Mouse (Mus musculus): ENCODE results near the gene Ifit3. TPM values are rescaled to one million over a fixed set of nuclear protein-coding genes. Genes with fewer than 3 reads are reported as not detected.

The Ifit3 gene
- polyA plus RNA-seq, 1 experiment: 15.9 TPM

GRCm38 (mm10) chr19:34553522-34553921, 29.8 kb upstream of the Ifit3 start:
- Histone ChIP-seq H3K27ac (ENCODE audit: insufficient read depth, low read length) (no peak overlapping the region), H3K4me1 (ENCODE audit: control insufficient read depth, insufficient read depth, low read length) (no peaks in the 10 kb centered on the region), H3K27me3 (ENCODE audit: control insufficient read depth, insufficient read depth, low read length) (no peaks in the 10 kb centered on the region), H3K4me3 (replicated peaks; ENCODE audit: insufficient read depth, low read depth, low read length) (no peak overlapping the region)
- no peak for DNase-seq
- WGBS: 82% methylated on average over 3 of the region's 3 CpGs
- TF ChIP-seq POLR2A (IDR thresholded peaks at IDR 0.05; ENCODE audit: borderline replicate concordance, insufficient read depth, low read length) (no peak), CTCF (IDR thresholded peaks at IDR 0.05; ENCODE audit: borderline replicate concordance, insufficient read depth, low read depth, low read length) (no peak)

GRCm38 (mm10) chr19:34554061-34554460, 29.3 kb upstream of the Ifit3 start:
- Histone ChIP-seq H3K4me1 (ENCODE audit: control insufficient read depth, insufficient read depth, low read length) (no peaks in the 10 kb centered on the region), H3K27ac (ENCODE audit: insufficient read depth, low read length) (no peak overlapping the region), H3K27me3 (ENCODE audit: control insufficient read depth, insufficient read depth, low read length) (no peaks in the 10 kb centered on the region), H3K4me3 (replicated peaks; ENCODE audit: insufficient read depth, low read depth, low read length) (no peak overlapping the region)
- TF ChIP-seq POLR2A (IDR thresholded peaks at IDR 0.05; ENCODE audit: borderline replicate concordance, insufficient read depth, low read length) (no peak), CTCF (IDR thresholded peaks at IDR 0.05; ENCODE audit: borderline replicate concordance, insufficient read depth, low read depth, low read length) (no peak)
- no peak for DNase-seq

- TF ChIP-seq POLR2A (IDR thresholded peaks at IDR 0.05; ENCODE audit: borderline replicate concordance, insufficient read depth, low read length) (no peak), CTCF (IDR thresholded peaks at IDR 0.05; ENCODE audit: borderline replicate concordance, insufficient read depth, low read depth, low read length) (no peak)
These were observed 26.7 kb upstream of the Ifit3 start for GRCm38 (mm10) chr19:34556621-34557020.

GRCm38 (mm10) chr19:34562556-34562955, 20.8 kb upstream of the Ifit3 start:
- Histone ChIP-seq H3K27ac (ENCODE audit: insufficient read depth, low read length) (no peak overlapping the region), H3K27me3 (ENCODE audit: control insufficient read depth, insufficient read depth, low read length) (no peaks in the 10 kb centered on the region), H3K4me3 (replicated peaks; ENCODE audit: insufficient read depth, low read depth, low read length) (no peak overlapping the region), H3K4me1 (ENCODE audit: control insufficient read depth, insufficient read depth, low read length) (no peaks in the 10 kb centered on the region)
- TF ChIP-seq POLR2A (IDR thresholded peaks at IDR 0.05; ENCODE audit: borderline replicate concordance, insufficient read depth, low read length) (no peak), CTCF (IDR thresholded peaks at IDR 0.05; ENCODE audit: borderline replicate concordance, insufficient read depth, low read depth, low read length) (no peak)
- DNase-seq: no peak

More at GRCm38 (mm10) chr19:34556621-34557020, 26.7 kb upstream of the Ifit3 start:
- DNase-seq: no peak
- WGBS: 79% methylated on average over 3 of the region's 3 CpGs
- H3K4me3 ChIP-seq (replicated peaks; ENCODE audit: insufficient read depth, low read depth, low read length): no peak overlapping the region
- H3K27me3 ChIP-seq (ENCODE audit: control insufficient read depth, insufficient read depth, low read length): no peaks in the 10 kb centered on the region
- H3K4me1 ChIP-seq (ENCODE audit: control insufficient read depth, insufficient read depth, low read length): no peaks in the 10 kb centered on the region
- H3K27ac ChIP-seq (ENCODE audit: insufficient read depth, low read length): no peak overlapping the region

- WGBS: 95% methylated on average over 1 of the region's 1 CpGs
- no peak for DNase-seq
- Histone ChIP-seq H3K4me3 (replicated peaks; ENCODE audit: insufficient read depth, low read depth, low read length) (no peak overlapping the region), H3K4me1 (ENCODE audit: control insufficient read depth, insufficient read depth, low read length) (no peaks in the 10 kb centered on the region), H3K27me3 (ENCODE audit: control insufficient read depth, insufficient read depth, low read length) (no peaks in the 10 kb centered on the region), H3K27ac (ENCODE audit: insufficient read depth, low read length) (no peak overlapping the region)
- no peak for TF ChIP-seq CTCF (IDR thresholded peaks at IDR 0.05; ENCODE audit: borderline replicate concordance, insufficient read depth, low read depth, low read length)
- TF ChIP-seq POLR2A (IDR thresholded peaks at IDR 0.05; ENCODE audit: borderline replicate concordance, insufficient read depth, low read length): no peak
These were observed 17.1 kb upstream of the Ifit3 start for GRCm38 (mm10) chr19:34566178-34566784.

GRCm38 (mm10) chr19:34568988-34569895, 14.1 kb upstream of the Ifit3 start:
- 77% methylated on average over 7 of the region's 7 CpGs for WGBS
- Histone ChIP-seq H3K27me3 (ENCODE audit: control insufficient read depth, insufficient read depth, low read length) (no peaks in the 10 kb centered on the region), H3K4me1 (ENCODE audit: control insufficient read depth, insufficient read depth, low read length) (no peaks in the 10 kb centered on the region), H3K27ac (ENCODE audit: insufficient read depth, low read length) (no peak overlapping the region), H3K4me3 (replicated peaks; ENCODE audit: insufficient read depth, low read depth, low read length) (no peak overlapping the region)
- TF ChIP-seq POLR2A (IDR thresholded peaks at IDR 0.05; ENCODE audit: borderline replicate concordance, insufficient read depth, low read length): no peak
- TF ChIP-seq CTCF (IDR thresholded peaks at IDR 0.05; ENCODE audit: borderline replicate concordance, insufficient read depth, low read depth, low read length): no peak
- no peak for DNase-seq

GRCm38 (mm10) chr19:34569896-34570476, 13.3 kb upstream of the Ifit3 start:
- no peak overlapping the region for H3K4me3 ChIP-seq (replicated peaks; ENCODE audit: insufficient read depth, low read depth, low read length)
- no peaks in the 10 kb centered on the region for H3K4me1 ChIP-seq (ENCODE audit: control insufficient read depth, insufficient read depth, low read length)
- no peaks in the 10 kb centered on the region for H3K27me3 ChIP-seq (ENCODE audit: control insufficient read depth, insufficient read depth, low read length)
- TF ChIP-seq POLR2A (IDR thresholded peaks at IDR 0.05; ENCODE audit: borderline replicate concordance, insufficient read depth, low read length): no peak
- no peak for TF ChIP-seq CTCF (IDR thresholded peaks at IDR 0.05; ENCODE audit: borderline replicate concordance, insufficient read depth, low read depth, low read length)
- no peak for DNase-seq
- no peak overlapping the region for H3K27ac ChIP-seq (ENCODE audit: insufficient read depth, low read length)
- 80% methylated on average over 4 of the region's 4 CpGs for WGBS
